Mouse (Mus musculus) kidney, adult 2 months (tissue): ENCODE results near the gene Rasip1. TPM values are rescaled to one million over a fixed set of nuclear protein-coding genes. Genes with fewer than 3 reads are reported as not detected.

Experiments
- DNase-seq: peaks from one replicate; pipeline ENCODE4 v3.0.0; 2021
- H3K27ac ChIP-seq: fragments of 200-500 bp; 2 replicates; pipeline ENCODE4 v1.5.1; 2012; ENCODE audit warnings: low read depth, low read length, control low read depth, inconsistent platforms; ENCODE audit not compliant: insufficient read depth
- H3K27me3 ChIP-seq: fragments of 200-500 bp; replicated peaks from 2 replicates; pipeline ENCODE4 v1.6.1; 2012; ENCODE audit warnings: mild to moderate bottlenecking, moderate library complexity, low read length, inconsistent platforms; ENCODE audit not compliant: control insufficient read depth, insufficient read depth
- H3K36me3 ChIP-seq: fragments of 200-500 bp; 2 replicates; pipeline ENCODE4 v1.6.1; 2012; ENCODE audit warnings: mild to moderate bottlenecking, moderate library complexity, low read length, inconsistent platforms; ENCODE audit not compliant: control insufficient read depth, insufficient read depth
- H3K4me1 ChIP-seq: fragments of 200-500 bp; 2 replicates; pipeline ENCODE4 v1.6.1; 2011; ENCODE audit warnings: low read length; ENCODE audit not compliant: control insufficient read depth, insufficient read depth
- H3K4me3 ChIP-seq: fragments of 200-500 bp; 2 replicates; pipeline ENCODE4 v1.5.1; 2011; ENCODE audit warnings: mild to moderate bottlenecking, low read depth, low read length, control low read depth; ENCODE audit not compliant: insufficient read depth
- CTCF ChIP-seq: fragments of 200-500 bp; conservative IDR thresholded peaks from 2 replicates; pipeline ENCODE4 v1.5.1; 2011; ENCODE audit warnings: low read depth, mild to moderate bottlenecking, control low read depth, low read length, moderate library complexity, mixed read lengths; ENCODE audit not compliant: insufficient read depth, insufficient read length
- POLR2A ChIP-seq: fragments of 200-500 bp; IDR thresholded peaks from one replicate; pipeline ENCODE4 v1.6.1; 2011; ENCODE audit warnings: low read depth, low read length, control low read depth
- WGBS: fragments of 180-500 bp; shearing (Covaris S2); methylation state at CpG from one replicate; pipeline ENCODE4 v1.1.7; 2018; 5-methylcytosine and 5-hydroxymethylcytosine counted together
- polyA plus RNA-seq: library from polyadenylated mRNA; depleted of rRNA; stranded (reverse); fragments of >200 nt; gene quantifications from 2 replicates; pipeline ENCODE4 v1.2.3, GENCODE M21; 2012

Rasip1 gene
- polyA plus RNA-seq, 1 experiment, result 20.4 TPM

DNA sequence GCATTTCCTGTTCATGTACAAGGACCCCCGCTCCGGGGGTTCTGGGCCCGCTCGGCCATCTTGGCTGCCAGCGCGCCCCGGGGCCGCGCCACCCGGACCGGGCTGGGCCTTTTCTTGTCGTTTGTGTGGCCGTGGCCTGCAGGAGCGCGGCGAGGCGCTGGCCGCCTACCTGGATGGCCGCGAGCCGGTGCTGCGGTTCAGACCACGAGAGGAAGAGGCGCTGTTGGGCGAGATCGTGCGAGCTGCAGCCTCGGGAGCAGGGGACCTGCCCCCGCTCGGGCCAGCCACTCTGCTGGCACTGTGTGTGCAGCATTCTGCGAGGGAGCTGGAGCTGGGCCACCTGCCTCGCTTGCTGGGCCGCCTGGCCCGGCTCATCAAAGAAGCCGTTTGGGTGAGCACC, 5.2 kb downstream of the Rasip1 start:
- H3K4me3 ChIP-seq, result no peak overlapping the region
- WGBS, result 19% methylated on average over 35 of the region's 35 CpGs
- H3K4me1 ChIP-seq, result no peaks in the 10 kb centered on the region
- no peaks in the 10 kb centered on the region; the same call in 1 of the 2 replicates for H3K27me3 ChIP-seq
- no peak overlapping the region for H3K27ac ChIP-seq
- TF ChIP-seq CTCF (no peak; the same call in 1 of the 2 replicates), POLR2A (no peak)
- no peaks in the 10 kb centered on the region for H3K36me3 ChIP-seq
- no peak for DNase-seq

GRCm38 (mm10) chr7:45634946-45635681, 7.8 kb downstream of the Rasip1 start:
- no peaks in the 10 kb centered on the region for H3K36me3 ChIP-seq
- no peaks in the 10 kb centered on the region; the same call in 1 of the 2 replicates for H3K4me1 ChIP-seq
- peak; percentile 71 for DNase-seq
- H3K4me3 ChIP-seq, result no peak overlapping the region
- TF ChIP-seq POLR2A, result no peak
- TF ChIP-seq CTCF, result no peak
- 81% methylated on average over 11 of the region's 11 CpGs for WGBS
- H3K27ac ChIP-seq, result peak overlapping the region; percentile 53
- H3K27me3 ChIP-seq, result no peaks in the 10 kb centered on the region; the same call in 1 of the 2 replicates

DNA sequence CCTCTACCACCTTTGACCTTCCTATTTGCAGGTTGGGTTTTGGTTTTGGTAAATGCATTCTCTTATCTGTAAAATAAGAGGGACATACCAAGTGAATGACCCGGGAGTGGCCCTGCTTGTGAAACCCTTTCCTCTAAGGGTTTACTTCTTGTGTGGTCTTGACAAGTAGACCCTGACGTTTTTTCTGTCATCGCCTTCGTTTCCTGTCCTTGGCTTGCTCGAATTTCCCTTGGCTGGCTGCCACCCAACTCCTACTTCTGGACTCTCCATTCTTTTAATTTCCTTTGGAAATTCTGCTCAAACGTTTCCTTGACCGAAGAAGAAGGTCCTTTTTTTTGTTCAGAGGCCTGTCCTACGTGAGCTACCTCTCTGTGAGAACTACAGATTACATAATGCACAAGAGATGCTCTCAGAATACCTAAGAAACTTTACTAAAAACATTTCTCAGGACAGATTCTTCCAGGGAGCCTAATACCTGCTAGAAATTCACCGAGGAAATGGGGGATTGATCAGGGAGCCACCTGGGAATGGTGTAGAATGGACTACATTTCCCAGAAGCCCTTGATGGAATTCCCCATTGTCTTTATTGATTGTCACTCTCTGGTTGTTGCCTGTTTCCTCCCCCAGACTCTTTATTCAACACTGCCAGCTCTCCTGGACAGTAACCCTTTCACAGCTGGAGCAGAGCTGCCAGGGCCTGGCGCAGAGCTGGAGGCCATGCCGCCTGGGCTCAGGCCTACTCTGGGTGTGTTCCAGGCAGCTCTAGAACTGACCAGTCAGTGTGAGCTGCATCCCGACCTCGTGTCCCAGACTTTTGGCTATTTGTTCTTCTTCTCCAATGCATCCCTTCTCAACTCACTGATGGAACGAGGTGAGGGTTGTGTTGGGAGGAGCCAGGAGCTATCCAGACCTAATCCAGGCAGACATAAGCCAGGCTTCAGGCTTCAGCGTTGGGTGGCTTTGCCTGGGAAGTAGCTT, 8.7 kb downstream of the Rasip1 start:
- Histone ChIP-seq H3K36me3 (no peaks in the 10 kb centered on the region), H3K4me1 (no peaks in the 10 kb centered on the region; the same call in 1 of the 2 replicates), H3K4me3 (no peak overlapping the region), H3K27me3 (no peaks in the 10 kb centered on the region; the same call in 1 of the 2 replicates), H3K27ac (0 out of 2 replicates have a peak overlapping the region, but pooled peaks have one; percentile 42)
- DNase-seq, result peak; percentile 70
- no peak for TF ChIP-seq POLR2A
- TF ChIP-seq CTCF, result no peak
- 62% methylated on average over 15 of the region's 15 CpGs for WGBS

GRCm38 (mm10) chr7:45637710-45638109, 10.4 kb downstream of the Rasip1 start:
- Histone ChIP-seq H3K27ac (no peak overlapping the region), H3K27me3 (no peaks in the 10 kb centered on the region), H3K4me1 (no peaks in the 10 kb centered on the region; the same call in 1 of the 2 replicates), H3K36me3 (no peaks in the 10 kb centered on the region), H3K4me3 (no peak overlapping the region)
- no peak for DNase-seq
- WGBS, result 94% methylated on average over 6 of the region's 6 CpGs
- TF ChIP-seq POLR2A (no peak), CTCF (no peak)

DNA sequence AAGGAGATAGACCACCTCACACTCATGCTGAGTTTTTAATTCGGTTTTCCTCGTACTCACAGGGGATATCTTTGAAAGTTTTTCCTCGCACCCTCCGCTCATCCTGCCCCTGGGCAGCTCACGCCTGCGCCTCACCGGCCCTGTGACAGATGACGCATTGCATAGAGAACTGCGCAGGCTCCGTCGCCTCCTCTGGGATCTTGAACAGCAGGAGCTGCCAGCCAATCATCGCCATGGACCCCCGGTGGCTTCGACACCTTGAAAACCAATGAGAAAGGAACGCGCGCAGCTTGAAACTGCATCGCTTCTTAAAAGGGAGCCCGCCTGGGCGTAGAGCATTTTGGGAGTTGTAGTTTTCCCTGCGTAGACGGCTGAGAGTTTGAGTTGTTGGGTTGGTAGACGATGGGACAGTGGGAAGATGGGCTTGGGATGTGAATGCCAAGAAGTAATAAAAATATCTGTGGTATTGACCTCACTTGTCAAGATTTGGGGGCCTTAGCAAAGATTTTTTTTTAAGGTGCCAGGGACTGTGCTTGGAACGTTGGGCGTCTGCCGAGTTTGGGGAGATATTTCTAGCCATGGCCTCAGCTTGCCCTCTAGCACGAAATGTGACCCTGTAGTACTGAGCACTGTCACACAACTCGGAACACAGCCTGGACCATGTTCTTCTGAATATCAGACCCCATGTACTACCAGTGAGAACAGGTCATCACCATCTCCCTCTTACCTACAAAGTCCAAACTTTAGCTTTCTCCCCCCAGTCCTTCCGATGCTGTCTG, 11.5 kb downstream of the Rasip1 start:
- TF ChIP-seq POLR2A (no peak), CTCF (no peak)
- H3K27me3 ChIP-seq, result no peaks in the 10 kb centered on the region
- DNase-seq, result peak; percentile 94
- no peak overlapping the region for H3K27ac ChIP-seq
- 31% methylated on average over 29 of the region's 29 CpGs for WGBS
- no peaks in the 10 kb centered on the region for H3K36me3 ChIP-seq
- no peaks in the 10 kb centered on the region; the same call in 1 of the 2 replicates for H3K4me1 ChIP-seq
- H3K4me3 ChIP-seq, result no peak overlapping the region

GRCm38 (mm10) chr7:45639561-45640027, 12.3 kb downstream of the Rasip1 start, which contains the start of gene Mamstr:
Mamstr (plus strand) TSS chr7:45639977.
- DNase-seq, result no peak
- 45% methylated on average over 19 of the region's 19 CpGs for WGBS
- H3K4me1 ChIP-seq, result no peaks in the 10 kb centered on the region; the same call in 1 of the 2 replicates
- peak within 1 kb of the TSS; percentile 21; the same call in 1 of the 2 replicates for H3K27ac ChIP-seq
- TF ChIP-seq CTCF (no peak), POLR2A (no peak)
- H3K4me3 ChIP-seq, result no peak within 1 kb of the TSS
- H3K36me3 ChIP-seq, result no peaks in the 10 kb centered on the region
- no peaks in the 10 kb centered on the region for H3K27me3 ChIP-seq
